Mouse (Mus musculus): ENCODE data around the gene Gjd3. TPM values are rescaled to one million over a fixed set of nuclear protein-coding genes. Genes with fewer than 3 reads are reported as not detected.

The Gjd3 gene
- polyA plus RNA-seq, 1 experiment = not detected

- peaks cover 4% of the 10 kb centered on the region for H3K4me1 ChIP-seq (ENCODE audit: control insufficient read depth, insufficient read depth, low read length)
- H3K9me3 ChIP-seq (replicated peaks; ENCODE audit: control insufficient read depth, insufficient read depth, low read length, poor library complexity, severe bottlenecking) = no peaks in the 10 kb centered on the region
- no peak overlapping the region for H3K4me3 ChIP-seq (ENCODE audit: low read depth, low read length)
- 0 out of 2 replicates have a peak, but pooled peaks cover 3% of the 10 kb centered on the region for H3K36me3 ChIP-seq (ENCODE audit: control insufficient read depth, insufficient read depth, low read length, poor library complexity, severe bottlenecking)
- H3K27ac ChIP-seq (ENCODE audit: insufficient read depth, low read length) = peak overlapping the region; percentile 1; the same call in 1 of the 2 replicates
- H3K27me3 ChIP-seq (ENCODE audit: control insufficient read depth, insufficient read depth, low read length, poor library complexity, severe bottlenecking) = no peaks in the 10 kb centered on the region
- TF ChIP-seq POLR2A (IDR thresholded peaks at IDR 0.05; ENCODE audit: insufficient read depth, low read length) (no peak), EP300 (IDR thresholded peaks at IDR 0.05; ENCODE audit: insufficient read depth, low read depth, low read length) (no peak), CTCF (IDR thresholded peaks at IDR 0.05; ENCODE audit: low read depth, low read length) (no peak)
- no peak overlapping the region for H3K9ac ChIP-seq (ENCODE audit: low read depth, poor library complexity, severe bottlenecking)
Observed at GRCm38 (mm10) chr11:98953361-98953760, 29.5 kb downstream of the Gjd3 start.

GRCm38 (mm10) chr11:98952736-98953135 lies 30.1 kb downstream of the Gjd3 start:
- peaks cover 4% of the 10 kb centered on the region for H3K4me1 ChIP-seq (ENCODE audit: control insufficient read depth, insufficient read depth, low read length)
- TF ChIP-seq CTCF (IDR thresholded peaks at IDR 0.05; ENCODE audit: low read depth, low read length) (no peak), EP300 (IDR thresholded peaks at IDR 0.05; ENCODE audit: insufficient read depth, low read depth, low read length) (no peak), POLR2A (IDR thresholded peaks at IDR 0.05; ENCODE audit: insufficient read depth, low read length) (no peak)
- H3K27me3 ChIP-seq (ENCODE audit: control insufficient read depth, insufficient read depth, low read length, poor library complexity, severe bottlenecking) = no peaks in the 10 kb centered on the region
- no peaks in the 10 kb centered on the region for H3K9me3 ChIP-seq (replicated peaks; ENCODE audit: control insufficient read depth, insufficient read depth, low read length, poor library complexity, severe bottlenecking)
- peak overlapping the region; percentile 32 for H3K27ac ChIP-seq (ENCODE audit: insufficient read depth, low read length)
- H3K4me3 ChIP-seq (ENCODE audit: low read depth, low read length) = no peak overlapping the region
- no peak overlapping the region for H3K9ac ChIP-seq (ENCODE audit: low read depth, poor library complexity, severe bottlenecking)
- 0 out of 2 replicates have a peak, but pooled peaks cover 3% of the 10 kb centered on the region for H3K36me3 ChIP-seq (ENCODE audit: control insufficient read depth, insufficient read depth, low read length, poor library complexity, severe bottlenecking)

- H3K27ac ChIP-seq (ENCODE audit: insufficient read depth, low read length) = peak overlapping the region; percentile 32; the same call in 1 of the 2 replicates
- no peak overlapping the region for H3K4me3 ChIP-seq (ENCODE audit: low read depth, low read length)
- H3K27me3 ChIP-seq (ENCODE audit: control insufficient read depth, insufficient read depth, low read length, poor library complexity, severe bottlenecking) = no peaks in the 10 kb centered on the region
- no peak overlapping the region for H3K9ac ChIP-seq (ENCODE audit: low read depth, poor library complexity, severe bottlenecking)
- 0 out of 2 replicates have a peak, but pooled peaks cover 3% of the 10 kb centered on the region for H3K36me3 ChIP-seq (ENCODE audit: control insufficient read depth, insufficient read depth, low read length, poor library complexity, severe bottlenecking)
- TF ChIP-seq EP300 (IDR thresholded peaks at IDR 0.05; ENCODE audit: insufficient read depth, low read depth, low read length) = no peak
- TF ChIP-seq CTCF (IDR thresholded peaks at IDR 0.05; ENCODE audit: low read depth, low read length) = no peak
- no peak for TF ChIP-seq POLR2A (IDR thresholded peaks at IDR 0.05; ENCODE audit: insufficient read depth, low read length)
- H3K9me3 ChIP-seq (replicated peaks; ENCODE audit: control insufficient read depth, insufficient read depth, low read length, poor library complexity, severe bottlenecking) = no peaks in the 10 kb centered on the region
- H3K4me1 ChIP-seq (ENCODE audit: control insufficient read depth, insufficient read depth, low read length) = peaks cover 4% of the 10 kb centered on the region
Observed at GRCm38 (mm10) chr11:98952111-98952510, 30.7 kb downstream of the Gjd3 start.

GRCm38 (mm10) chr11:98951026-98951906 lies 31.6 kb downstream of the Gjd3 start:
- Histone ChIP-seq H3K36me3 (ENCODE audit: control insufficient read depth, insufficient read depth, low read length, poor library complexity, severe bottlenecking) (0 out of 2 replicates have a peak, but pooled peaks cover 3% of the 10 kb centered on the region), H3K4me3 (ENCODE audit: low read depth, low read length) (no peak overlapping the region), H3K27ac (ENCODE audit: insufficient read depth, low read length) (no peak overlapping the region)

GRCm38 (mm10) chr11:98950484-98950883 lies 32.3 kb downstream of the Gjd3 start:
- Histone ChIP-seq H3K36me3 (ENCODE audit: control insufficient read depth, insufficient read depth, low read length, poor library complexity, severe bottlenecking) (0 out of 2 replicates have a peak, but pooled peaks cover 3% of the 10 kb centered on the region), H3K4me1 (ENCODE audit: control insufficient read depth, insufficient read depth, low read length) (no peaks in the 10 kb centered on the region), H3K4me3 (ENCODE audit: low read depth, low read length) (no peak overlapping the region), H3K27me3 (ENCODE audit: control insufficient read depth, insufficient read depth, low read length, poor library complexity, severe bottlenecking) (no peaks in the 10 kb centered on the region), H3K9ac (ENCODE audit: low read depth, poor library complexity, severe bottlenecking) (no peak overlapping the region), H3K27ac (ENCODE audit: insufficient read depth, low read length) (no peak overlapping the region), H3K9me3 (replicated peaks; ENCODE audit: control insufficient read depth, insufficient read depth, low read length, poor library complexity, severe bottlenecking) (no peaks in the 10 kb centered on the region)
- TF ChIP-seq CTCF (IDR thresholded peaks at IDR 0.05; ENCODE audit: low read depth, low read length) (no peak), POLR2A (IDR thresholded peaks at IDR 0.05; ENCODE audit: insufficient read depth, low read length) (no peak), EP300 (IDR thresholded peaks at IDR 0.05; ENCODE audit: insufficient read depth, low read depth, low read length) (no peak)

More at GRCm38 (mm10) chr11:98951026-98951906, 31.6 kb downstream of the Gjd3 start:
- peaks cover under 1% of the 10 kb centered on the region for H3K4me1 ChIP-seq (ENCODE audit: control insufficient read depth, insufficient read depth, low read length)
- no peaks in the 10 kb centered on the region for H3K27me3 ChIP-seq (ENCODE audit: control insufficient read depth, insufficient read depth, low read length, poor library complexity, severe bottlenecking)
- H3K9ac ChIP-seq (ENCODE audit: low read depth, poor library complexity, severe bottlenecking) = no peak overlapping the region
- H3K9me3 ChIP-seq (replicated peaks; ENCODE audit: control insufficient read depth, insufficient read depth, low read length, poor library complexity, severe bottlenecking) = no peaks in the 10 kb centered on the region
- TF ChIP-seq EP300 (IDR thresholded peaks at IDR 0.05; ENCODE audit: insufficient read depth, low read depth, low read length) (no peak), POLR2A (IDR thresholded peaks at IDR 0.05; ENCODE audit: insufficient read depth, low read length) (no peak), CTCF (IDR thresholded peaks at IDR 0.05; ENCODE audit: low read depth, low read length) (no peak)
